Mouse (Mus musculus) lung, embryonic 15.5 days (tissue): ENCODE results near the gene Smlr1. TPM values are rescaled to one million over a fixed set of nuclear protein-coding genes. Genes with fewer than 3 reads are reported as not detected.
A peak's percentile ranks its signal among the peaks of the same experiment; 100 is the strongest.

Source experiments
- ATAC-seq: fragments of 200-750 bp; cut with Nextera tagmentation; 2 replicates; pipeline ENCODE4 v1.8.0; 2017; ENCODE audit warnings: moderate number of reproducible peaks, borderline replicate concordance; ENCODE audit not compliant: low FRiP score, low TSS enrichment; ENCODE audit errors: extremely low read depth
- H3K27ac ChIP-seq: fragments of 300-500 bp; sonication (generic); 2 replicates; pipeline ENCODE4 v1.5.1; 2015; ENCODE audit warnings: moderate library complexity, mild to moderate bottlenecking, inconsistent platforms
- H3K27me3 ChIP-seq: fragments of 300-500 bp; sonication (generic); 2 replicates; pipeline ENCODE4 v1.6.1; 2015; ENCODE audit warnings: inconsistent platforms
- H3K36me3 ChIP-seq: fragments of 300-500 bp; sonication (generic); 2 replicates; pipeline ENCODE4 v1.6.1; 2015; ENCODE audit warnings: inconsistent platforms
- H3K4me1 ChIP-seq: fragments of 300-500 bp; sonication (generic); 2 replicates; pipeline ENCODE4 v1.6.1; 2015; ENCODE audit warnings: inconsistent platforms
- H3K4me2 ChIP-seq: fragments of 300-500 bp; sonication (generic); 2 replicates; pipeline ENCODE4 v1.6.1; 2015; ENCODE audit warnings: inconsistent platforms, mild to moderate bottlenecking, moderate library complexity
- H3K4me3 ChIP-seq: fragments of 300-500 bp; sonication (generic); 2 replicates; pipeline ENCODE4 v1.5.1; 2015; ENCODE audit warnings: mild to moderate bottlenecking, inconsistent platforms
- H3K9ac ChIP-seq: fragments of 300-500 bp; sonication (generic); 2 replicates; pipeline ENCODE4 v1.6.1; 2015; ENCODE audit warnings: inconsistent platforms
- H3K9me3 ChIP-seq: fragments of 300-500 bp; sonication (generic); 2 replicates; pipeline ENCODE4 v1.6.1; 2016; ENCODE audit warnings: inconsistent platforms
- WGBS: fragments of 180-500 bp; shearing (Covaris S2); methylation state at CpG from one replicate; pipeline ENCODE4 v1.1.7; 2015; 5-methylcytosine and 5-hydroxymethylcytosine counted together
- polyA plus RNA-seq: library from polyadenylated mRNA; unstranded; fragments of >200 nt; fragmentation: Nextera tagmentation; extraction: Ambion mirVana; gene quantifications from 2 replicates; pipeline ENCODE4 v1.2.1, GENCODE M21; 2015

Smlr1 gene
- not detected in 2 replicates for polyA plus RNA-seq

DNA sequence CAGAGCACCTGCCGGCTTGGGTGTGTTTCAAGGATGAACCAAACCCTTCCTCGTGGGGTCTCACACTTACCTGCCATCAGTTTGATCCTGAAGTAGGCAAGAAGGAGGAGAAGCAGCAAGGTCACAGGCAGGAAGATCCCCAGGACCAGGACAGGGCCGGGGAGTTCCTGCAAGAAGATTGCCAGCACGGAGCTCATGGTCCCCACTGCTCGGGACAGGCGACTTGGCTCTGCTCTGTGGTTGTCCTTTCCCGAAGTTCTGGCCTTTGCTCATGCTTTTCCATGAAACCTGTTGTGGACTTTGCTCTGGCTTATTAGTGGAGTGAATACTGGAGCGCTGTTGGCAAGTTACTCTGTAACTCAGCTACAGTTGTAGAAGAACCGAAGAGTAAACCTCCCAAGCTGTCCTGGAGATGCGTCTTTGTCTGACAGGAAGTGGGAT lies at the start of gene Smlr1:
Smlr1 (minus strand) TSS at position 377 of the 441 bp plus-strand sequence.
- Histone ChIP-seq H3K4me3 (no peak within 1 kb of the TSS), H3K9me3 (no peaks in the 10 kb centered on the region), H3K4me2 (no peak within 1 kb of the TSS), H3K27me3 (no peaks in the 10 kb centered on the region), H3K9ac (no peak within 1 kb of the TSS), H3K27ac (no peak within 1 kb of the TSS), H3K36me3 (no peaks in the 10 kb centered on the region), H3K4me1 (peaks cover 9% of the 10 kb centered on the region)
- WGBS: 89% methylated on average over 10 of the region's 10 CpGs
- ATAC-seq: no peak

DNA sequence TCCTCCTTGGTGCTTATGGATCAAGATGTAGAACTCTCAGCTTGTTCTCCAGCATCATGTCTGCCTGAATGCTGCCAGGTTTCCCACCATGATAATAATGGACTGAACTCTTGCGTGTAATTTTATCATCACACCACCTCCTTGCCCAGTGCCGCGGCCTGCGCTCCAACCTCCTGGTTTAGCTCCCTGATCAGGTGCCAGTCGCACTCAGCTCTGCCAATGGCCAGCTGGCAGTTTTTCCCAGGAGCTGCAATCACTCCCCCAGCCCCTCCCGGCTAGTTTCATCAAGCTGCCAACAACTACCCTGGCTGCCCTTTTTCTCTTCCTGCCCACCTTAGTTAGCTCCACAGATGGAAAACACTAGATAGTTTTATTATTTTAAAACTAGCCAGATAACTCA lies 48.8 kb upstream of the Smlr1 start:
- no peak overlapping the region for H3K9ac ChIP-seq
- H3K4me1 ChIP-seq: no peaks in the 10 kb centered on the region
- H3K4me2 ChIP-seq: no peak overlapping the region
- no peaks in the 10 kb centered on the region for H3K27me3 ChIP-seq
- H3K36me3 ChIP-seq: no peaks in the 10 kb centered on the region
- ATAC-seq: no peak
- H3K9me3 ChIP-seq: no peaks in the 10 kb centered on the region
- H3K27ac ChIP-seq: no peak overlapping the region
- 86% methylated on average over 6 of the region's 6 CpGs for WGBS
- H3K4me3 ChIP-seq: no peak overlapping the region

DNA sequence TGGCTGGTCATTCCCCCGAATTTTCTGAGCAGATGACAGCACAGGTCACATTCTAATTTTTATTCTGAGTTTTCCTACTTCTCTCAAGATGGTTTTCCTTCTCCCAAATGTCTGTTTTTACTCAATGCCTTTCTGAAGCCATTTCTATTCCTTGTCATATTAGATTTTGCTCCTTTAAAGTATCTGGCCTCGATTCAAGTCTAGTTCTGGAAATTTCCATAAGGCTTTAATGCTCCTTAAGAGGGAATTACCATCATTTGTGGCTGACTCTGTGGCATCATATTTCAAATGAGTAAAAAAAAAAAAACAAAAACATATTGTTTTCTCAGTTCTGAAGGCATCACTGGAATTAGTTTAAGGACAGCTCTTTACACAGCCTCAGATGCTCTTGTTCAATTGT lies 44.0 kb upstream of the Smlr1 start:
- no peaks in the 10 kb centered on the region for H3K36me3 ChIP-seq
- no peak overlapping the region for H3K4me3 ChIP-seq
- no peaks in the 10 kb centered on the region for H3K27me3 ChIP-seq
- H3K9ac ChIP-seq: no peak overlapping the region
- no peak for ATAC-seq
- H3K4me1 ChIP-seq: no peaks in the 10 kb centered on the region
- no peak overlapping the region for H3K4me2 ChIP-seq
- no peaks in the 10 kb centered on the region for H3K9me3 ChIP-seq
- no peak overlapping the region for H3K27ac ChIP-seq
- WGBS: 61% methylated on average over 2 of the region's 2 CpGs

DNA sequence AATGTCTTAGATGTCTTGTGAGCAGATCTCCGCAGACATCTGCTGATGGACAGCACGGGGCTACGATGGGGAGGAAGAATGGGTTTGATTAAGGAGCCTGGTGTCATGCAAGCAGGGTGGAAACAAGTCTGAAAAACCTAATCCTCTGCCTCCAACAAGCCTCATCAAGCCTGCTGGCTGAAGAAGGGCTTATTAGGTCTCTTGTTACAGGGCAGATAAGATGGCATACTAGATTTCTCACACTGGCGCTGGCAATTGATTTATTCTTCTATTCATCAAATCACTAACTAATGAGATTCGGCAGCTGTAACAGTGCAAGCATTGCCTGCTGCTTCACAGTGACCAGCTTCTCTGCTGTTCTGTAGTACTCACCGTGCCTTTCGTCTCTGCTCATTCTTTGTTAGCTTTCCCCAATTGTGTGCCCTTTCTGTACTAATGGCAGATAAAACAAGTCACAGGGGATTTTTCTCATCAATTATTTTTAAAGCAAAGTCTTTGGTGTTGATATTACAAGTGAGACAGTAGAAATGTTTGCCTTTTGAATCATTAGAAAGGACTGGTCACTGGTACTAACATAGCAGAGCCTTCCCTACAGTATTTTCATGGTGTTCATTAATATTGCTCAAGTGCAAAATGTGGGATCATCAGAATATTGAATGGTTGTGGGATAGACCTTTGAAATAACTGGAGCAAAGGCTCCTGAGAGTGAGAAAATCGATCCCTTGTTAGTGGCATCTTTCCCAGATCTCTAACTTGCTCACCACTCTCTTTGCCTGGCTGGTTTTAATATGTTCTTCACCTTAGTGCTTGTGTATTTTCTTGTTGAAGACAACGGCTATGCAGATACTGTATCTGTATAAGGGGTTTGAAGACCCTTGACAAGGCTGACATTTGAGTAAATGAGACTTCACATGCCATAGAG lies 35.5 kb upstream of the Smlr1 start:
- Histone ChIP-seq H3K36me3 (no peaks in the 10 kb centered on the region), H3K4me3 (no peak overlapping the region), H3K9me3 (no peaks in the 10 kb centered on the region), H3K9ac (no peak overlapping the region), H3K4me2 (no peak overlapping the region), H3K27me3 (no peaks in the 10 kb centered on the region), H3K4me1 (no peaks in the 10 kb centered on the region), H3K27ac (no peak overlapping the region)
- ATAC-seq: no peak
- WGBS: 72% methylated on average over 9 of the region's 9 CpGs

DNA sequence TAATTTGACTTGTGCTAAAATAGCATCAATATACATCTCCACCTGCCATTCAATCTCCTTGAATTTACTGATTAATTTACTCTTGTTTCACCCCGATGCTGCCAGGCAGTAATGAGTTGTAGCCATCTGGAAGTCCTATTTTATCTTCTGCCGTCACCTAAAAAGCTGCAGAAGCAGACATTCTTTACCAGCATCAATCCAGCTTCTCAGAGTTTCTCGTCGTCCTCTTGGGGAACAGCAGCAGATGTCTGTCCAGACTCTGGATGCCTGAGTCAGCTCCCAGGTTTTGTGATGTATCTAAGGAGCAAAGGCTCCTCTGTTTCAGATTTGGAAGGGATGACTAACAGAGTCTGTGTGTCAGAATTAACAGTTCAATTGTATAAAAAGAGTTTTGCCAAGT lies 16.9 kb upstream of the Smlr1 start:
- no peaks in the 10 kb centered on the region for H3K36me3 ChIP-seq
- H3K4me1 ChIP-seq: no peaks in the 10 kb centered on the region
- H3K27ac ChIP-seq: no peak overlapping the region
- no peak overlapping the region for H3K9ac ChIP-seq
- H3K9me3 ChIP-seq: no peaks in the 10 kb centered on the region
- no peaks in the 10 kb centered on the region for H3K27me3 ChIP-seq
- H3K4me2 ChIP-seq: no peak overlapping the region
- no peak for ATAC-seq
- H3K4me3 ChIP-seq: no peak overlapping the region
- WGBS: 33% methylated on average over 4 of the region's 4 CpGs

DNA sequence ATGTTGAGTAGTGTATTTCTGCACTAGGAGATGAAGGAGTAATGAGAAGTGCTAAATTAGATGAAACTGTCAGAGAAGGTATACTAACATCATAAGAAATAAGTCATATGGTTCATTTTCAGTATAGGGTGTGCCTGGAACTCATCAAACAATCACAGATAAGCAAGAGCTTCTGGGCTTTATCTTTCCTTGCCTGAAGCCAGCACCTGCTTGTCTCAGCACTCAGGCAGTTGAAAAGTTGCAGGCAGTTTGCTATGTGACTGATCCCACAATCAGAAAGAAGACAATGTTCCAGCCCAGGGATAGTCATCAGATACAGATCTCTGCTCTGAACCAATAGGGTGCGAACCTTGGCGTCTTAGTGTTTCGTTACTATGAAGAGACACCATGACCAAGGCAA lies 5.0 kb upstream of the Smlr1 start:
- no peaks in the 10 kb centered on the region for H3K27me3 ChIP-seq
- no peak overlapping the region for H3K9ac ChIP-seq
- no peak for ATAC-seq
- no peak overlapping the region for H3K27ac ChIP-seq
- no peaks in the 10 kb centered on the region for H3K4me1 ChIP-seq
- H3K4me2 ChIP-seq: no peak overlapping the region
- no peak overlapping the region for H3K4me3 ChIP-seq
- 94% methylated on average over 3 of the region's 3 CpGs for WGBS
- H3K36me3 ChIP-seq: no peaks in the 10 kb centered on the region
- H3K9me3 ChIP-seq: no peaks in the 10 kb centered on the region

DNA sequence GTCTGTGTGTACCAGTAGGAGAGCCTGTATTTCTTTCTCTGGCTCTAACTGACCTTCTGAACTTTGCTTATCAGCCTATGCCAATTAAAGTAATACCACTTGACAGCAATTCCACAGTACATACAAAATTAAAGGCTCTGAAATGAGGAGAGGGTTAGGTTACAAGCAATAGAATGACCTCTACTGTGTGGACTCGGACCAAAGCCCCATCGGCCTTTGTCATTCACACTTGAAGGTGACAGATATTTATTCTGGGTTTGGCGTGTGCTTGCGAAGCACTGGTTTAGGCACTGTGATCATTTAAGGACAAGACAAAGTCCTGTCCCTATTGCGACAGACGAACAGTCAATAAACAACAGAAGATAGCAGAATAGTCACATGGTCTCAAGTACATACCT lies 3.7 kb upstream of the Smlr1 start:
- no peak overlapping the region for H3K4me3 ChIP-seq
- H3K4me1 ChIP-seq: no peaks in the 10 kb centered on the region
- no peak overlapping the region for H3K9ac ChIP-seq
- no peaks in the 10 kb centered on the region for H3K27me3 ChIP-seq
- no peak overlapping the region for H3K27ac ChIP-seq
- WGBS: 26% methylated on average over 6 of the region's 6 CpGs
- H3K9me3 ChIP-seq: no peaks in the 10 kb centered on the region
- H3K36me3 ChIP-seq: no peaks in the 10 kb centered on the region
- H3K4me2 ChIP-seq: no peak overlapping the region
- ATAC-seq: no peak

DNA sequence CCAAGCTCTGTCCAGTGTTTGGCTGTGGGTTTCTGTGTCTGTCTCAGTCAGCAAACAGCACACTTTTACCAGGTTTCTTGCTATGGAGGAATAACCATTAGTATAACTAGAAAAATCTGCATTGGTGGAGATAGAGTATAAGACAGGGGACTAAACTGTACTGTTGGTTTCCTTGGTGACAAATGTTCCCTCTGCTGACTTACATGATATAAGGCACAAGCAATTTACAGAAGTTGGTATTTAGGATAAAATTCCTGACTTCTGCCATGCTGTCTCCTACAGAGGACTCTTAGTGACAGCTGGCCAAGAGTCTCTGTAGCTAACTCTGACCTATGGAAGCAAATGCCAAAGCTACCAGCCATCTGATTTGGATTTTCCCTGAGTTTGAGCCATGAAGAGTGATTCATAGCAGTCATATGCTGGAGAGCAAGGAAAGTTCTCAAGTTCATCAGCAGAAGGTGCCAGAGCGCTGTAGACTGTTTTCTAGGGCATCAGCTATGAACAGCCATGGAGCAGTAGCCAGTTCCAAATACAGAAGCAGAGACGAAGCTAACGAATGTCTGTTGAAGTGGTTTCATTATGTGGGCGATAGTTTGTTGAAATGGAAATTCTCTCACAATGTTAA lies 3.2 kb upstream of the Smlr1 start:
- Histone ChIP-seq H3K4me1 (no peaks in the 10 kb centered on the region), H3K4me2 (no peak overlapping the region), H3K27me3 (no peaks in the 10 kb centered on the region), H3K36me3 (no peaks in the 10 kb centered on the region), H3K4me3 (no peak overlapping the region), H3K27ac (no peak overlapping the region), H3K9me3 (no peaks in the 10 kb centered on the region), H3K9ac (no peak overlapping the region)
- WGBS: 68% methylated on average over 4 of the region's 4 CpGs
- ATAC-seq: no peak

DNA sequence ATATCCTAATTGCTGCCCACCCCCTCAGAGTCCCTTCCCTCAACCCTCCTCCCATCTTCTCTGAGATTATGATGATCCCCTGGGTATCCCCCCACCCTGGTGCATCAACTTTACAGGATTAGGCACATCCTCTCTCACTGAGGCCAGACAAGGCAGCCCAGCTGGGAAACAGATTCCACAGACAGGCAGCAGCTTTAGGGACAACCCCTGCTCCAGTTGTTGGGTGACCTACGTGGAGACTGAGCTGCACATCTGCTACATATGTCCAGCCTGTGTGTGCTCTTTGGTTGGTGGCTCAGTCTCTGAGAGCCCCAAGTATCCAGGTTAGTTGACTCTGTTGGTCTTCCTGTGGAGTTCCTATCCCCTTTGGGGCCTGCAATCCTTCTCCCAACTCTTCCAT lies 2.7 kb upstream of the Smlr1 start:
- H3K27ac ChIP-seq: no peak overlapping the region
- no peaks in the 10 kb centered on the region for H3K27me3 ChIP-seq
- peaks cover 2% of the 10 kb centered on the region; the same call in 1 of the 2 replicates for H3K4me1 ChIP-seq
- H3K4me2 ChIP-seq: no peak overlapping the region
- H3K4me3 ChIP-seq: no peak overlapping the region
- H3K9me3 ChIP-seq: no peaks in the 10 kb centered on the region
- WGBS: 67% methylated on average over 1 of the region's 1 CpGs
- no peaks in the 10 kb centered on the region for H3K36me3 ChIP-seq
- no peak for ATAC-seq
- H3K9ac ChIP-seq: no peak overlapping the region

DNA sequence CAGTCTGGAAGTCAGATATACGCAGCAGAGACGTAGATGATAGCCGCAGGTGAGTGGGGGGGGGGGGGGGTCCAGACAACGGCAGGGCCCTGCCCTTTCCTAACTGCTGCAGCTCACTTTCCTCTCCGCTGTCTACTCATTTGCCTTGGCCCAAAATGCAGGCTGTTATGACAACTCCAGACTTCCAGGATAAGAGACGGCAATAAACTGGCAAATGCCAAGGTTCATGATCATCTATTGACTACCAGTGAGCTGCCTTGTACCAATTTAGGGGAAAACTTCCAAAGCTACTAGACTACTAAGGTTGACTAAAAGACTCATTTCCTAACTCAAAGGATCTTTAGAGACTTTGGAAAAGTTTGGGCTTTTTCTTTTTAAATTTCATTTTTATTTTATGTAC lies 554 bp upstream of the Smlr1 start:
- no peak overlapping the region for H3K4me2 ChIP-seq
- H3K36me3 ChIP-seq: no peaks in the 10 kb centered on the region
- H3K27ac ChIP-seq: no peak overlapping the region
- no peak for ATAC-seq
- 83% methylated on average over 6 of the region's 6 CpGs for WGBS
- no peak overlapping the region for H3K4me3 ChIP-seq
- no peak overlapping the region for H3K9ac ChIP-seq
- no peaks in the 10 kb centered on the region for H3K27me3 ChIP-seq
- no peaks in the 10 kb centered on the region for H3K9me3 ChIP-seq
- H3K4me1 ChIP-seq: peaks cover 6% of the 10 kb centered on the region

DNA sequence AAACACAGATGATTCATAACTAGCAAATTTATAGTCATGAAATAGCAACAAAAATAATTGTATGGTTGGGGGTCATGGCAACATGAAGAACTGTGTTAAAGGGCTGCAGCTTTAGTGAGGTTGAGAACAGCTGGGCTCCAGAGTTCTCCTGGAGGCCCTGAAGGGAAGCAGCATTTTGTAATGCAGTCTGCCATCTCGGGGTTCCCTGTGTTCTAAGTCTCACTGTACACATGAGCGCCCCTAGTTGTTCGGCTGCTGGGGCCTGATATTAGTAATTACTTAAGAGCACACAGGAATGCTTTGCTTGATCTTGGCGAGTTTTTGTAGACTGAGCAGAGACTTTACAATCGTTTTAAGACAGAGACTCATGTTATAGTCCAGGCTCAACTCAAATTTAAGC lies 1.6 kb downstream of the Smlr1 start:
- Histone ChIP-seq H3K36me3 (no peaks in the 10 kb centered on the region), H3K4me3 (no peak overlapping the region), H3K4me1 (peaks cover 9% of the 10 kb centered on the region), H3K27ac (no peak overlapping the region), H3K27me3 (no peaks in the 10 kb centered on the region), H3K9ac (no peak overlapping the region), H3K4me2 (no peak overlapping the region), H3K9me3 (no peaks in the 10 kb centered on the region)
- no peak for ATAC-seq
- 74% methylated on average over 5 of the region's 5 CpGs for WGBS

DNA sequence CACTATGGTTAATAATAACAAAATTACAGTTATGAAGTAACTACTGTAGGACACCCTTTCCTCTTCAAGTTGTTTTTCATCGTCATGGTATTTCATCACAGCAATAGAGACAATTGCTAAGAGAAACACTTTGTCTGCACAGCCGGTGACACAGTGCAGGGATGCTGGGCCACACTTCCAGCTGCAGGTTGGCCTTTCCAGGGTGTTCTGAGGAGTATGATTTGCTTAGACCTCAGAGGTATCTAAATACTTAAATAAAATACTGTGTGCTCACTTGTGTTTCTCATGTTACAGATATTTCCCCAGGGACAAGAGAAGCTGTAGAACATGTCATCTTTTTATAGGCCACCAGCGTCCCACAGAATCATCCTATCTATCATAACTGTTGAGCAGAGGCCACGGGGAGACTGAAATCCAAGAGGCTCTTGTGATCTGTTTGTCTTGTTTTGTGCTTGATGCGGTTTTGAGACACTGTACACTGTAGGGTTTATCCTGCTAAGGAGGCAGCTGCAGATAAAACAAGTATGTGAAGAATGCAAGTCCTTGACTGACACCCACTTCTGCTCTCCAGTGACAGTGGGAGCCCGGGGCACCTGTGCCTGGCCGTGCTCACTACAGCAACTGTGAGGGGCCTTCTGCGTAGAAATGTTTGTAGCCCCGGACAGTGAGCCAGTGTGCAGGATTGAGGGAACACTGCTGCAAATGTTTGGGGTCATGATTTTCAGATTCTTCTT lies 2.4 kb downstream of the Smlr1 start:
- Histone ChIP-seq H3K27me3 (no peaks in the 10 kb centered on the region), H3K27ac (no peak overlapping the region), H3K4me1 (peaks cover 9% of the 10 kb centered on the region), H3K36me3 (no peaks in the 10 kb centered on the region), H3K4me3 (no peak overlapping the region), H3K4me2 (no peak overlapping the region), H3K9me3 (no peaks in the 10 kb centered on the region), H3K9ac (no peak overlapping the region)
- 35% methylated on average over 9 of the region's 9 CpGs for WGBS
- 0 out of 2 replicates have a peak, but pooled peaks have one; percentile 49 for ATAC-seq
